Mouse (Mus musculus) heart, embryonic 12.5 days (tissue): Measurements from ENCODE around the gene Gm20388. TPM values are rescaled to one million over a fixed set of nuclear protein-coding genes. Genes with fewer than 3 reads are reported as not detected.

ENCODE experiments used
- ATAC-seq: fragments of 200-750 bp; cut with Nextera tagmentation; 2 replicates; pipeline ENCODE4 v1.8.0; 2017; ENCODE audit warnings: moderate TSS enrichment, moderate library complexity; ENCODE audit not compliant: insufficient number of reproducible peaks, low FRiP score
- H3K27ac ChIP-seq: fragments of 300-500 bp; sonication (generic); 2 replicates; pipeline ENCODE4 v1.5.1; 2016; ENCODE audit warnings: mild to moderate bottlenecking, moderate library complexity; ENCODE audit not compliant: poor library complexity, severe bottlenecking
- H3K27me3 ChIP-seq: fragments of 300-500 bp; sonication (generic); replicated peaks from 2 replicates; pipeline ENCODE4 v1.6.1; 2016; ENCODE audit warnings: mild to moderate bottlenecking, moderate library complexity
- H3K36me3 ChIP-seq: fragments of 300-500 bp; sonication (generic); 2 replicates; pipeline ENCODE4 v1.6.1; 2016; ENCODE audit warnings: mild to moderate bottlenecking, moderate library complexity
- H3K4me1 ChIP-seq: fragments of 300-500 bp; sonication (generic); replicated peaks from 2 replicates; pipeline ENCODE4 v1.6.1; 2016; ENCODE audit warnings: mild to moderate bottlenecking
- H3K4me2 ChIP-seq: fragments of 300-500 bp; sonication (generic); 2 replicates; pipeline ENCODE4 v1.6.1; 2016; ENCODE audit warnings: mild to moderate bottlenecking, moderate library complexity
- H3K4me3 ChIP-seq: fragments of 300-500 bp; sonication (generic); 2 replicates; pipeline ENCODE4 v1.5.1; 2016; ENCODE audit warnings: mild to moderate bottlenecking
- H3K9ac ChIP-seq: fragments of 300-500 bp; sonication (generic); 2 replicates; pipeline ENCODE4 v1.6.1; 2016; ENCODE audit warnings: mild to moderate bottlenecking, moderate library complexity
- H3K9me3 ChIP-seq: fragments of 300-500 bp; sonication (generic); replicated peaks from 2 replicates; pipeline ENCODE4 v1.6.1; 2016; ENCODE audit warnings: mild to moderate bottlenecking, moderate library complexity
- whole genome bisulfite sequencing: fragments of 180-500 bp; shearing (Covaris S2); methylation state at CpG from one replicate; pipeline ENCODE4 v1.1.7; 2016; 5-methylcytosine and 5-hydroxymethylcytosine counted together
- polyA plus RNA-seq: library from polyadenylated mRNA; unstranded; fragments of >200 nt; fragmentation: Nextera tagmentation; extraction: Ambion mirVana; gene quantifications from 2 replicates; pipeline ENCODE4 v1.2.1, GENCODE M21; 2016

The Gm20388 gene
- polyA plus RNA-seq, 1 experiment from 2014 or later, result not detected

DNA sequence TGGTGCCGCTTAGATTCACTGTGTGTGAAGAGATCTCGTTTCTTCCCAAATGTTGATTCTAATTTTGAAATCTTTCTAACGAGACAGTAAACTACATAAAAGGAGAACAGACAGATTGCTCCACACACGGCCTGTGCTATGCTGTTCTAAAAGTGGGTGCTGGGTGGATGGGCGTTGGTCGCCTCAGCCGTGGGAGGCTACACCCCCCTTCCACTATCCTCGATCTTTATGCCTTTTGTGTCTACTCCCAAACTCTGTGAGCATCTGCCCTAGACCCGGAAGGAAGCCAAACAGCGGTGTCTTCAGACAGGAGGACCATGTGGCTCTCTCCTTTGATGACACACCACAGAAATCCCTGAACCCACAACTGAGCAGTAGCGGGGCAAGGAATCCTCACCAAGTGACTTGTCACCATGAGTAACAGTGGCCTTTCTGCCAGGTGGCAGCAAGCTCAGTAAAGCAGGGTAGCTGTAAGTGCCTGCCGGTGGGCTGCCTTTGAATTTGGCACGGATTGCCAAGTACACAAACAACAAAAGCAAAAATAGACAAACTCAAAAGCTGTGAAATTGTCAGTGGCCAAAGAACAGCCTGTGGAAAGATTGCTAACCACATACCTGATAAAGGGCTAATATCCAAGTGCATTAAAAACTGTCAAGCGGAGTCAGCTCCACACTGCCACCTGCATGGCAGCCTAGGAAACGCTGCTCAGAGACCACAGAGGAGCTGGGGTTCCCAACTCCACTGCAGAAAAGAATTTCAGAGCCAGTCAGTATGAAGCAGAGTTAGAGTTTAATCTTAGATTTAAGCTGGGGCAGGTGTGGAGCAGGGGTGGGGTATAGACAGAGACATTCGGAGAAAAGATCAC, 3858.1 kb downstream of the Gm20388 start:
- 63% methylated on average over 16 of the region's 16 CpGs for WGBS
- Histone ChIP-seq H3K36me3 (no peaks in the 10 kb centered on the region), H3K4me1 (peaks cover 19% of the 10 kb centered on the region), H3K4me2 (no peak overlapping the region), H3K27ac (no peak overlapping the region), H3K9me3 (no peaks in the 10 kb centered on the region), H3K4me3 (no peak overlapping the region), H3K9ac (no peak overlapping the region), H3K27me3 (peaks cover 3% of the 10 kb centered on the region; the same call in 1 of the 2 replicates)
- no peak for ATAC-seq

- Histone ChIP-seq H3K4me2 (no peak overlapping the region), H3K27ac (no peak overlapping the region), H3K36me3 (no peaks in the 10 kb centered on the region), H3K9me3 (no peaks in the 10 kb centered on the region), H3K4me1 (no peaks in the 10 kb centered on the region), H3K9ac (no peak overlapping the region), H3K4me3 (no peak overlapping the region), H3K27me3 (no peaks in the 10 kb centered on the region; the same call in 1 of the 2 replicates)
- no peak for ATAC-seq
- WGBS, result 45% methylated on average over 12 of the region's 12 CpGs
These were observed 3862.8 kb downstream of the Gm20388 start for GRCm38 (mm10) chr8:123773468-123773867.

DNA sequence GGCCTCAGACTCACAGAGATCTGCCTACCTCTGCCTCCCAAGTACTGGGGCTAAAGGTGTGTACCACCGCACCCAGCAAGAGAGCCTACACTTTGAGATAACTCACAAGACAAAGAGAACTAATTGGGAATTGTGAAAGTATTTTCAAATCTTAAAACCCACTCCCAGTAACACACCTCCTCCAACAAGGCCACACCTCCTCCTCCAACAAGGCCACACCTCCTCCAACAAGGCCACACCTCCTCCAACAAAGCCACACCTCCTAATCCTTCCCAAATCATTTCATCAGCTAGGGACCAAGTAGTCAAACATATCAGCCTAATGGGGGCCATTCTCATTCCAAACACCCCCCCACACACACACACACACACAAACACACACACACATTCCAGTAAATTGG, 3863.8 kb downstream of the Gm20388 start:
- Histone ChIP-seq H3K4me2 (no peak overlapping the region), H3K9ac (no peak overlapping the region), H3K27ac (no peak overlapping the region), H3K27me3 (no peaks in the 10 kb centered on the region; the same call in 1 of the 2 replicates), H3K4me3 (no peak overlapping the region), H3K9me3 (no peaks in the 10 kb centered on the region), H3K4me1 (no peaks in the 10 kb centered on the region), H3K36me3 (no peaks in the 10 kb centered on the region)
- no peak for ATAC-seq
- 86% methylated on average over 1 of the region's 1 CpGs for WGBS

GRCm38 (mm10) chr8:123777319-123777718, 3866.7 kb downstream of the Gm20388 start:
- H3K9ac ChIP-seq, result no peak overlapping the region
- H3K4me3 ChIP-seq, result no peak overlapping the region
- no peak overlapping the region for H3K27ac ChIP-seq
- ATAC-seq, result no peak
- WGBS, result 60% methylated on average over 7 of the region's 7 CpGs
- no peak overlapping the region for H3K4me2 ChIP-seq
- no peaks in the 10 kb centered on the region for H3K9me3 ChIP-seq
- no peaks in the 10 kb centered on the region for H3K36me3 ChIP-seq
- peaks cover 11% of the 10 kb centered on the region for H3K4me1 ChIP-seq
- H3K27me3 ChIP-seq, result no peaks in the 10 kb centered on the region; the same call in 1 of the 2 replicates

DNA sequence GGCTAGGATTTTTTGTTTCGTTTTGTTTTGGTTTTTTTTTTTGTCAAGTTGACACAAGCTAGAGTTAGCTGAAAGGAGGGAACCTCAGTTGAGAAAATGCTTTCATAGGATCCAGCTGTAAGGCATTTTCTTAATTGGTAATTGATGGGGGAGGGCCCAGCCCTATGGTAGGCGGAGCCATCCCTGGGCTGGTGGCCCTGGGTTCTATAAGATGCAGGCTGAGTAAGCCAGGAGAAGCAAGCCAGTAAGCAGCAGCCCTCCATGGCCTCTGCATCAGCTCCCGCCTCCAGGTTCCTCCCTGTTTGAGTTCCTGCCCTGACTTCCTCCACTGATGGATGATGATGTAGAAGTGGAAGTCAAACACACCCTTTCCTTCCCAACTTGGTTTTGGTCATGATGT, 3869.8 kb downstream of the Gm20388 start:
- H3K9me3 ChIP-seq, result no peaks in the 10 kb centered on the region
- H3K27ac ChIP-seq, result no peak overlapping the region
- peaks cover 14% of the 10 kb centered on the region for H3K4me1 ChIP-seq
- WGBS, result 50% methylated on average over 3 of the region's 3 CpGs
- ATAC-seq, result no peak
- H3K9ac ChIP-seq, result no peak overlapping the region
- H3K4me3 ChIP-seq, result no peak overlapping the region
- no peaks in the 10 kb centered on the region for H3K36me3 ChIP-seq
- 0 out of 2 replicates have a peak, but pooled peaks cover 3% of the 10 kb centered on the region for H3K27me3 ChIP-seq
- no peak overlapping the region for H3K4me2 ChIP-seq

GRCm38 (mm10) chr8:123781256-123781655, 3870.6 kb downstream of the Gm20388 start:
- WGBS, result 44% methylated on average over 8 of the region's 8 CpGs
- Histone ChIP-seq H3K4me3 (no peak overlapping the region), H3K9ac (no peak overlapping the region), H3K27ac (no peak overlapping the region), H3K27me3 (peaks cover 8% of the 10 kb centered on the region; the same call in 1 of the 2 replicates), H3K4me1 (peaks cover 14% of the 10 kb centered on the region), H3K4me2 (no peak overlapping the region), H3K9me3 (no peaks in the 10 kb centered on the region), H3K36me3 (no peaks in the 10 kb centered on the region)
- no peak for ATAC-seq

DNA sequence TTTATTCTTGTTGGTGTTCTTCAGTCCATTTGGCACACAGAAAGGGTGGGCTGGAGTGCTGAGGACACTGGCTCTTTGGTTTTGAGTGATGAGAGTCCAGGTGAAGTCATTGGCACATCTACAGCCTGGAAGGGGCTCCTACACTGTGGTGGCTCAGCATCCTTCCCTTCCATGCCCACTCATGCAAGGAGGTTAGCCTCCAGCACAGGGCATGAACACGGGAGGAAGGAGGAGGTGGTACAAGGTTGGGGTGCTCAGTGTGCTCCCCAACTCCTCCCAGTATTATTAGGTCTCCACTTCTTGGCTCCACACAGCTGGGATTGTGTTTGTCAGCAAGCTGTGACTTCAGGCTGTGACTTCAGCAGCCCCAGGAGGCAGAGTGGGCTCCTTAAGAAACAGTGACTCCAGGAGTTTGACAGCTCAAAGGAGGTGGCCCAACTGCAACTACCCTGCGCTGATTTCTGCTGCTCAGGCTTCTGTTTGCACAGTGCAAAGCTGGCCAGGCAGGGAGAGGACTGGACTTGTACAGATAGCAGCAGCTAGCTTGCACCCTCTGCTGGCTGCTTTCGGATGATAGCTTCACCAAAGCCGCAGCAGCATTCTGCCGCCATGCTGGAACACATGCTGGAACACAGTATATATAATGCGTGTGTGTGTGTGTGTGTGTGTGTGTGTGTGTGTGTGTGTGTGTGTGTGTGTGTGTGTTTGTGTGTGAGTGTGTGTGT, 3873.0 kb downstream of the Gm20388 start:
- H3K9ac ChIP-seq, result no peak overlapping the region
- no peak overlapping the region; the same call in 1 of the 2 replicates for H3K27ac ChIP-seq
- H3K9me3 ChIP-seq, result no peaks in the 10 kb centered on the region
- H3K36me3 ChIP-seq, result no peaks in the 10 kb centered on the region
- H3K4me1 ChIP-seq, result peaks cover 14% of the 10 kb centered on the region
- peak; percentile 65 for ATAC-seq
- no peak overlapping the region for H3K4me3 ChIP-seq
- H3K4me2 ChIP-seq, result no peak overlapping the region
- H3K27me3 ChIP-seq, result peaks cover 14% of the 10 kb centered on the region; the same call in 1 of the 2 replicates
- 8% methylated on average over 6 of the region's 6 CpGs for WGBS

DNA sequence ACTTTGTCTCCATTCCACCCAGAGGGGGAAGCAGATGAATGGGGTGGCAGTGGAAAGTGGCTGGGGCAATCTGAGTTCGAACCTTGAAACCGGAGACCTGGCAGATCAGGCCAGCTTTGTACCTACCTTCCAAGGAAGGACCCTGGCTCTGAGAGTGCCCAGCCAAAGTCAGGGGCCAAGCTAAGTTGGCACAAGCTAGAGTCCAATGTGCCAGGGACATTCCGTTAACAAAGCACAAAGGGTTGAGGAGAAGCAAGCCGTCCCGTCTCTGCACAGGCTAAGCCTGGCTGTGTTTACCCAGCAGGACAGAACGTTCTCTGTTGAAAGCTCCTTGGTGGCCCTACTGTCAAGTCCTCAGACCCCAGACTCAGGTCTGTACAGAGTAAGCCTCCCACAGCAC, 3875.5 kb downstream of the Gm20388 start:
- no peak overlapping the region for H3K9ac ChIP-seq
- H3K27me3 ChIP-seq, result peaks cover 20% of the 10 kb centered on the region; the same call in 1 of the 2 replicates
- H3K4me3 ChIP-seq, result no peak overlapping the region
- ATAC-seq, result no peak
- no peak overlapping the region for H3K4me2 ChIP-seq
- WGBS, result 73% methylated on average over 6 of the region's 6 CpGs
- H3K4me1 ChIP-seq, result peaks cover 7% of the 10 kb centered on the region
- H3K36me3 ChIP-seq, result no peaks in the 10 kb centered on the region
- no peak overlapping the region for H3K27ac ChIP-seq
- H3K9me3 ChIP-seq, result no peaks in the 10 kb centered on the region

GRCm38 (mm10) chr8:123786644-123787043, 3876.0 kb downstream of the Gm20388 start:
- no peaks in the 10 kb centered on the region for H3K9me3 ChIP-seq
- H3K27me3 ChIP-seq, result peaks cover 22% of the 10 kb centered on the region
- WGBS, result 65% methylated on average over 6 of the region's 6 CpGs
- no peak overlapping the region for H3K9ac ChIP-seq
- no peak overlapping the region for H3K27ac ChIP-seq
- no peak overlapping the region for H3K4me2 ChIP-seq
- no peaks in the 10 kb centered on the region for H3K36me3 ChIP-seq
- ATAC-seq, result no peak
- no peak overlapping the region for H3K4me3 ChIP-seq
- H3K4me1 ChIP-seq, result peaks cover 4% of the 10 kb centered on the region; the same call in 1 of the 2 replicates

DNA sequence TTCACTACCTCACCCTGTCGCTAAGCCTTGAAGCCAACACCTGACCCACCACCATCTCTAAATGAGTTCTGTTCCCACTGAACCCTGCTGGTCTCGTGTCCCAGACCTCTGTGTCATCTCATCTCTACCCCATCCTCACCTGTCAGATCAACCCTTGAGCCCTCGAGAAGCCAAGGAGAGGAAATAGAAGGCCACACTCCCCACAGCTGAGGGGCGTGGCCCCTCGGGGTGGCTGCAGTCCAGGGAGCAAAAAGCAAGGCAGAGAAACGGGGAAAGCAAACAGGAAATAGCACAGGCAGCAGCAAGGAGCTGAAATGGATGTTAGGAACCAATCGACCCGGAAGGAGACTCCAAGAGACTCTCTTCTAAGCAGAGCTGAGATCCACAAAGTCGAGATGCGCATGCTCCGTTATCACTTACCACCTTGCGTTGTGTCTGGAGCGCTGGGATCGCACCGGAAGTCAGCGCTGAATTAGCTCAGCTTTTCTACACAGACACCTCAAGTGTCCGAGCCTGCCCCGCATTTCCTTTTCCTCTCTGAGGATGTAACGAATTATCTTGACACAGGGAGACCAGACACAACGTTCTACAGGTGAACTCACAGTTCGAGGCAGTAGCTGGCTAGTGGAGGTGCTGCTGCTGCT, 3876.7 kb downstream of the Gm20388 start:
- Histone ChIP-seq H3K27me3 (peaks cover 26% of the 10 kb centered on the region), H3K4me3 (no peak overlapping the region)

More for the DNA sequence above, 3876.7 kb downstream of the Gm20388 start:
- Histone ChIP-seq H3K9me3 (no peaks in the 10 kb centered on the region), H3K36me3 (no peaks in the 10 kb centered on the region), H3K9ac (no peak overlapping the region), H3K27ac (no peak overlapping the region), H3K4me2 (peak overlapping the region; percentile 44), H3K4me1 (peaks cover 4% of the 10 kb centered on the region; the same call in 1 of the 2 replicates)
- ATAC-seq, result no peak
- WGBS, result 35% methylated on average over 21 of the region's 21 CpGs
